Mouse (Mus musculus) cerebellum, postnatal 10 days (tissue): ENCODE data around the gene Dnah14.

Source experiments
- DNase-seq, 2 experiments: peaks; one replicate each; pipeline ENCODE4 v3.0.0; 2021; ENCODE audit warnings: mixed read lengths in 2 of 2

Gene Dnah14

DNA sequence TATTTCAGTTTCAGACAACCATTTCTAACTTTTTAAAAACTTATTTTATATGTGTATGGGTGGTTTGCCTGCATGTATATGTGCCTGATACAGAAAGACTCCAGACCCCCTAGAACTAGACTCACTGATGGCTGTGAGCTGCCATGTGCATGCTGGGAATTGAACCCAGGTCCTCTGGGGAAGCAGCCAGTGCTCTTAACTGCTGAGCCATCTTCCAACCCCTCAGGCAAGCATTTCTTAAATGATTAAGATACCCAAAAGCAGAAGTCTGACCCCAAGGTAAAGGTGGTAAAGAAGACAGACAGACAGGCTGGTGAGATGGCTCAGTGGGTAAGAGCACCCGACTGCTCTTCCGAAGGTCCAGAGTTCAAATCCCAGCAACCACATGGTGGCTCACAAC, 278.5 kb downstream of the Dnah14 start:
- DNase-seq: no peak

DNA sequence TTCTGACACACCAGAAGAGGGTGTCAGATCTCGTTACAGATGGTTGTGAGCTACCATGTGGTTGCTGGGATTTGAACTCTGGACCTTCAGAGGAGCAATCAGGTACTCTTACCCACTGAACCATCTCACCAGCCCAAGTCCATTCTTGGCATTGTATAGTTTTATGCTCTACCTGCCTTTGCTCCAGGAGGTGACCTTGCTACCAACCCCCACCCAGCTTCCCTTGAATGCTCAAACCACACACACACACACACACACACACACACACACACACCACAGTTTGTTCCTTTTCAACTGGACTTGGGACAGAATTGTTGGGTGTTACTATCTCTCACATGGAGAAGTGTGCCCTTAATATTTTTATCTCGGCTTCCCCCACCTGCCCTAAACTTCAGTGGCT, 280.0 kb downstream of the Dnah14 start:
- no peak for DNase-seq

DNA sequence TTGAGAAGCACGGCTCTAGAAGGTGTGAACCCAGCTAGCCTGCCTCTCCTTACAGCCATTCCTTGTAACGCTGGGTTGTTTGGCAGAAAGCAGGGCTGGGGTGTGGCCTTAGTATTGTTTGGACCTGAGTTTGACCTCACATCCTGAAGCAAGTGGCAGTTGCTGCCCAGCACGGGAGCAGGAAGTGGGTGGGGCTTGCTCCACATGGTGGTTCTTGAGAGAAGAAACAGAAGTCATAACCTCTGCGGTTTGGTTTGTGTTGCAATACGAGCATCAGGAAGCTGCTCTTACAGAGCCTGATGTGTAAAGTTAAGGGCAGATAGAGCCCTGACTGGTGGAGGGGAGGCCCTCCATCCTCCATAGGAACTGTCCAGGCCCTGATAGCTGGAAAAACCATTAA, 284.3 kb downstream of the Dnah14 start:
- DNase-seq: no peak

DNA sequence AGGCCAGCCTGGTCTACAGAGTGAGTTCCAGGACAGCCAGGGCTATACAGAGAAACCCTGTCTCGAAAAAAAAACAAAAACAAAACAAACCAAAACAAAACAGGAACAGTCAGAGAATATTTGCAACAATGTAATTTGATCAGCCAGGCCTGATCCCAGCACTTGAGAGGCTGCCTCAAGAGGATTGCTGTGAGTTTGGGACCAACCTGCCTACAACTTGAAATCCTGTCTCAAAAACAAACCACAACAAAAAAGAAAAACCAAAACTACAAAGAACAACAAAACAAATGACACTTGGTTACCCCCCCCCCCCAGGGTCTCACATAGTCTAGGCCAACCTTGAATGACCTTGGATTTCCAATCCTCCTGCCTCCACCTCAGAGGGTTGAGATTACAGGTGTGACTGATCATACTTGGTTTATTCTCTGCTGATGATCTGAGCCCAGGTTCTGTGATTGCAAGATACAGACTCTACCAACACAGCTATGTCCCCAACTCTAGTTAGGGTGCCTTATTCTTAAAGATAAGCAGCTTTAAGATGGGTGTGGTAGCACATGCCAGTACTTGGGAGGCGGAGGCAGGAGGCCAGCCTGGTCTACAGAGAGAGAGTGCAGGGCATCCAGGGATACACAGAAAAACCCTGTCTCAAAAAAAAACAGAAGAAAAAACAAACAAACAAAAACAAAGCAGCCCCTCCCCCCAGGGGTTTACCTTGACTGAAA, 285.0 kb downstream of the Dnah14 start:
- DNase-seq: no peak

DNA sequence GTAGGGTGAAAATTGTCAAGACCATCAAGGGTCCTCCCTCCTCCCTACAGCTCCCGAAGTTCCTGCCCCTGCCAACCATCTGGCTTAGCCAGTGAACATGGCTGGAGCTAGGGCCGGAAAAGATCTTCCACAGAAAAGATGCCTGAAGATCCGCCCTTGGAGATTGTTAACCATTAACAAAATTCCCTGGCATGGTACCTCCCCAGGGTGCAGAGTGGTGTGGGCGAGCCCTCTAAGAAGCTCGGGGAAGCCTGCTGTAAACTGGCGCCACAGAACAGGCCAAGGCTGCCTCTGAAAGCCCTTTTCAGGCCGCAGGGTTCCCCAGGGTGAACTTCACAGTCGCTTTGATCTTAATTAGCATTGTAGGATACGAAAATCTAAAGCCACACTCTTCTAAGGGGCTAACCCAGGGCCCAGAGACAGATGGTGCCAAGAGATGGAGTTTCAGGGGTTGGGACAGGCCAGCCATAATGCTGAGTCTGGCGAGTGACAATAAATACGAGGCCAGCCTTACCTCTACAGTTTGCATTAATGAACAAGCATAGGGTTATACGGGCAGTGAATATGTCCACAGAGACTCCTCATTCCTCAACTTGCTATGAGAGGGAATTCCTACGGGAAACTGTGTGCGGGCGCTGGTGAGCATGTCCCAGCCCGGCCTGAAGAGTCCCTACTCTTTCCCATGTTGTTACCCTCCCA, 286.5 kb downstream of the Dnah14 start:
- no peak for DNase-seq

DNA sequence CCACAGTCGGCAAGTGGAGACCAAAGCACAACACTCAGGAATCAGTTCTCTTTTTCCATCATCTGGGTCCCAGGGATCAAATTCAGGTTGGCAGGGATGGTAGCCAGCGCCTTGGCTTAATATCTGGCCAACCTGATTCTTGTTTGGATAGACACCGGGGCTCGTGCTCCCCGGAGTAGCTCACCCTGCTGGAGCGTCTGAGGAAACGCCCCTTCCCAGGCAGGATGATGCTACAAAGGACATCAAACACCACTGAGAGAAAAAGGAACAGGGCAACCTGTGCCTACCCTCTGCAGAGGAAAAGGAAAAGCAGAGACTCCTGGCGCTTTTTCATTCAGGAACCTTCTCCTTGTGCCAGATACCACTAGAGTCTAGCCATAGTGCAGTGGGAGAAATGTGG, 287.1 kb downstream of the Dnah14 start:
- no peak for DNase-seq
